ENCODE assay signal across 9 mouse cellular contexts in the genomic region with DNA sequence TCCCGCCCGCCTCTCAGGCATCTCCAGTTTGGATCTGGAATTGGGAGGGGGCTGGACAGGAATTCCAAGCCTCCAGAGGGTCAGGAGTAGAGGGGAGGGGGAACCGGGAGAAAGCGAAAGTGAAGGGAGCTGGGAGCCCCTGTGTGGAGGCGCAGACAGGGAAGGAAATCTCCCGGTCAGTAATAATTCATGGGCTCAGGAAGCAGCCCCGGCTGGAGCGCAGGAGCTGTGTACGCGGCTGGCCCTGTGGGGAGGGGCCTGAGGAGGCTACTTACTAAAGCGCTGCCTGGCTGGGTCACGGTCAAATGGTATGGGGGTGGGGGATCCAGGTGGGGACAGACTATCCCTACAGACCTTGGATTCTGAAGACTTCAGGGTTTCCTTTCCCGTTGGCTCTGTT. TPM values are rescaled to one million over a fixed set of nuclear protein-coding genes. Genes with fewer than 3 reads are reported as not detected.
DNase-seq lines count a peak whose midpoint lies in the region; ATAC-seq and TF ChIP-seq lines count a peak whose summit lies in the region.
"Had no signal": no experiment of that assay in that cellular context is flagged by ENCODE, and none has a peak within 500 bp of the region (broad histone marks: within the 10 kb centered on the region; RNA-seq: fewer than 3 reads in every experiment).

No protein-coding gene starts in this region.

- no peak for TF ChIP-seq POLR2A in cerebellum, adult 2 months (IDR thresholded peaks at IDR 0.05; ENCODE audit: borderline replicate concordance, insufficient read depth, low read length)

- peak; percentile 26 for DNase-seq in ovary, postnatal 36 days (ENCODE audit: low spot score)
- DNase-seq in ovary, postnatal 10 days (ENCODE audit: low spot score): no peak
- DNase-seq in retina, embryonic 14.5 days (ENCODE audit: low spot score): peak; percentile 69
- no peak for DNase-seq in cerebellum, adult 2 months
- no peak for DNase-seq in cerebellum, adult 8-10 months

- no peaks in the 10 kb centered on the region for H3K9me3 ChIP-seq in intestine, embryonic 15.5 days
- no peaks in the 10 kb centered on the region for H3K9me3 ChIP-seq in liver, embryonic 16.5 days (replicated peaks; ENCODE audit: control insufficient read depth, low read length)

- peak overlapping the region; percentile 64; the same call in 1 of the 2 replicates for H3K27ac ChIP-seq in intestine, embryonic 15.5 days
- no peak overlapping the region for H3K27ac ChIP-seq in liver, embryonic 16.5 days (ENCODE audit: low read length)
- no peak overlapping the region for H3K27ac ChIP-seq in cerebellum, adult 2 months (ENCODE audit: insufficient read depth, low read length)

- H3K4me3 ChIP-seq in intestine, embryonic 15.5 days (replicated peaks): peak overlapping the region; percentile 51
- peak overlapping the region; percentile 31 for H3K4me3 ChIP-seq in liver, embryonic 16.5 days (ENCODE audit: low read depth, low read length)
- H3K4me3 ChIP-seq in cerebellum, adult 2 months (replicated peaks; ENCODE audit: insufficient read depth, low read depth, low read length): no peak overlapping the region

- peaks cover 26% of the 10 kb centered on the region for H3K4me1 ChIP-seq in intestine, embryonic 15.5 days (replicated peaks)
- peaks cover 6% of the 10 kb centered on the region for H3K4me1 ChIP-seq in liver, embryonic 16.5 days (ENCODE audit: control insufficient read depth, low read depth, low read length)
- H3K4me1 ChIP-seq in cerebellum, adult 2 months (ENCODE audit: control insufficient read depth, insufficient read depth, low read length): peaks cover 7% of the 10 kb centered on the region

- 0 out of 2 replicates have a peak, but pooled peaks have one; percentile 20 for ATAC-seq in granulocyte monocyte progenitor cell, adult 5-6 weeks (replicated peaks; ENCODE audit: poor library complexity, severe bottlenecking)
- peak; percentile 78 for ATAC-seq in intestine, embryonic 15.5 days
- no peak for ATAC-seq in liver, embryonic 16.5 days (ENCODE audit: low read depth)
- ATAC-seq: Patski had no signal

- no peaks in the 10 kb centered on the region for H3K36me3 ChIP-seq in intestine, embryonic 15.5 days
- H3K36me3 ChIP-seq in liver, embryonic 16.5 days (ENCODE audit: control insufficient read depth, insufficient read depth): no peaks in the 10 kb centered on the region

- H3K9ac ChIP-seq in intestine, embryonic 15.5 days: peak overlapping the region; percentile 30; the same call in 1 of the 2 replicates
- H3K9ac ChIP-seq in liver, embryonic 16.5 days (ENCODE audit: low read depth, low read length): no peak overlapping the region

- 1% methylated on average over 13 of the region's 13 CpGs for WGBS in intestine, embryonic 15.5 days
- WGBS in liver, embryonic 16.5 days (ENCODE audit: insufficient replicate concordance): 4% methylated on average over 13 of the region's 13 CpGs
- 29% methylated on average over 13 of the region's 13 CpGs for WGBS in cerebellum, adult 2 months

- H3K4me2 ChIP-seq in intestine, embryonic 15.5 days (replicated peaks): peak overlapping the region; percentile 93
- H3K4me2 ChIP-seq in liver, embryonic 16.5 days (ENCODE audit: low read depth, low read length): peak overlapping the region; percentile 25; the same call in 1 of the 2 replicates

- H3K27me3 ChIP-seq in intestine, embryonic 15.5 days (replicated peaks): peaks cover 52% of the 10 kb centered on the region
- peaks cover 68% of the 10 kb centered on the region for H3K27me3 ChIP-seq in liver, embryonic 16.5 days (ENCODE audit: control insufficient read depth, insufficient read depth, low read depth, low read length)
- H3K27me3 ChIP-seq in cerebellum, adult 2 months (ENCODE audit: control insufficient read depth, insufficient read depth, low read length): peaks cover 4% of the 10 kb centered on the region

- TF ChIP-seq CTCF in cerebellum, adult 2 months (IDR thresholded peaks at IDR 0.05; ENCODE audit: borderline replicate concordance, insufficient read depth, low read depth, low read length): no peak

RNA-seq across cellular contexts. Expression of gene Tcf15, which starts 1.3 kb away (rescaled TPM):
- not detected in 2 replicates for total RNA-seq in granulocyte monocyte progenitor cell, adult 5-6 weeks (2014; fragmentation: Nextera tagmentation)
- not detected in 2 replicates for total RNA-seq in granulocyte monocyte progenitor cell, adult 5-6 weeks (2017)
- 10.3 and 10.4 TPM in 2 replicates for polyA plus RNA-seq in intestine, embryonic 15.5 days (2015; fragmentation: Nextera tagmentation; extraction: Ambion mirVana)
- polyA plus RNA-seq in liver, embryonic 16.5 days (2015; fragmentation: Nextera tagmentation; extraction: Ambion mirVana): 0.22 TPM in 1 of 2 replicates, not detected in the other
- polyA plus RNA-seq in cerebellum, adult 2 months (2012; rRNA removed): 2.6 TPM in 2 replicates
- polyA plus RNA-seq: Patski had no signal

RNA-seq across cellular contexts. Expression of gene Srxn1, which starts 36.7 kb away (rescaled TPM):
- total RNA-seq in granulocyte monocyte progenitor cell, adult 5-6 weeks (2014; fragmentation: Nextera tagmentation): 0.47 and 5.5 TPM in 2 replicates
- 1.3 and 2.0 TPM in 2 replicates for total RNA-seq in granulocyte monocyte progenitor cell, adult 5-6 weeks (2017)
- polyA plus RNA-seq in intestine, embryonic 15.5 days (2015; fragmentation: Nextera tagmentation; extraction: Ambion mirVana): 21.7 and 23.5 TPM in 2 replicates
- polyA plus RNA-seq in liver, embryonic 16.5 days (2015; fragmentation: Nextera tagmentation; extraction: Ambion mirVana): 8.8 and 9.4 TPM in 2 replicates
- 138 TPM in 2 replicates for polyA plus RNA-seq in cerebellum, adult 2 months (2012; rRNA removed)

Comparison
In these comparisons a context has a peak if more than half of its experiments do, and no peak if none do; other contexts are left out.
1. DNase-seq: peak in ovary, postnatal 36 days (single experiment) and retina, embryonic 14.5 days (single experiment); none in ovary, postnatal 10 days (single experiment), cerebellum, adult 2 months (0 of 2) and cerebellum, adult 8-10 months (single experiment).